Mouse (Mus musculus) ES-Bruce4 (cell line): Measurements from ENCODE around the gene Ifit2.

Source experiments
- CTCF ChIP-seq: IDR thresholded peaks from one replicate; pipeline ENCODE4 v1.8.1; 2011; ENCODE audit warnings: low read depth, low read length
- POLR2A ChIP-seq: IDR thresholded peaks from one replicate; pipeline ENCODE4 v1.8.1; 2011; ENCODE audit warnings: low read length; ENCODE audit not compliant: insufficient read depth

DNA sequence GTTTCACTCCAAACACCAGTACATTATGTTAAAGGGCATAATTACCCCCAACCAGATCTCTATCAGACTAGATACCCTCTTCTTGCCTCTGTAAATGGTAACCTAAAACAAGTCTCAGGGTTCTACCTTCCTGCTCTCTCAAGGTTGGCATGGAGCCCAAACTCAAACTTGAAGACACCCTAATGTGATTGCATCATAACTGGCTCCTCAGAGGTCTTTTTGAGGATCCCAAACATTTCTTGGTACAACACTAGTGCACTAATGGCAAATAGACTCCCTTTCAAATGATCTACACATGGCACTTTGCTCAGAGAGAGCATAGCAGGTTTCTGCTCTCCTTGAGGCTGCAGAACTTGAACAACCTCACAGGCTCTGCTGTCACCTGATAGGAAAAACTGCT, 46.3 kb downstream of the Ifit2 start:
- TF ChIP-seq CTCF: no peak
- no peak for TF ChIP-seq POLR2A
